Mouse (Mus musculus) liver, postnatal 0 days (tissue): ENCODE data around the gene Cyb5r1. TPM values are rescaled to one million over a fixed set of nuclear protein-coding genes. Genes with fewer than 3 reads are reported as not detected.

Source experiments
- ATAC-seq: fragments of 200-750 bp; cut with Nextera tagmentation; 2 replicates; pipeline ENCODE4 v1.8.0; 2017; ENCODE audit warnings: mild to moderate bottlenecking, moderate library complexity
- DNase-seq: peaks from one replicate; pipeline ENCODE4 v3.0.0-alpha.2; 2016
- H3K27ac ChIP-seq: fragments of 300-500 bp; sonication (generic); 2 replicates; pipeline ENCODE4 v1.5.1; 2014; ENCODE audit warnings: antibody characterized with exemption, moderate library complexity, mild to moderate bottlenecking, low read depth
- H3K27me3 ChIP-seq: fragments of 300-500 bp; sonication (generic); 2 replicates; pipeline ENCODE4 v1.6.1; 2014; ENCODE audit warnings: low read length, control low read depth, mixed read lengths; ENCODE audit not compliant: insufficient read depth
- H3K36me3 ChIP-seq: fragments of 300-500 bp; sonication (generic); replicated peaks from 2 replicates; pipeline ENCODE4 v1.6.1; 2014; ENCODE audit warnings: mild to moderate bottlenecking, control low read depth, low read length, moderate library complexity, mixed read lengths; ENCODE audit not compliant: insufficient read depth
- H3K4me1 ChIP-seq: fragments of 300-500 bp; sonication (generic); 2 replicates; pipeline ENCODE4 v1.6.1; 2014; ENCODE audit warnings: antibody characterized with exemption, mild to moderate bottlenecking, control low read depth; ENCODE audit not compliant: insufficient read depth
- H3K4me2 ChIP-seq: fragments of 300-500 bp; sonication (generic); 2 replicates; pipeline ENCODE4 v1.6.1; 2014; ENCODE audit warnings: low read depth, mild to moderate bottlenecking, low read length, moderate library complexity, mixed read lengths
- H3K4me3 ChIP-seq: fragments of 300-500 bp; sonication (generic); 2 replicates; pipeline ENCODE4 v1.5.1; 2014; ENCODE audit warnings: low read depth, low read length
- H3K9ac ChIP-seq: fragments of 300-500 bp; sonication (generic); replicated peaks from 2 replicates; pipeline ENCODE4 v1.6.1; 2014; ENCODE audit warnings: mild to moderate bottlenecking, moderate library complexity
- H3K9me3 ChIP-seq: fragments of 300-500 bp; sonication (generic); 2 replicates; pipeline ENCODE4 v1.6.1; 2016; ENCODE audit warnings: mild to moderate bottlenecking, control low read depth, low read length, mixed read lengths
- CTCF ChIP-seq: sonication (generic); IDR thresholded peaks from 2 replicates; pipeline ENCODE4 v1.5.1; 2016; ENCODE audit warnings: antibody characterized with exemption, low read depth
- EP300 ChIP-seq: IDR thresholded peaks from 2 replicates; pipeline ENCODE4 v1.6.1; 2016; ENCODE audit warnings: antibody characterized with exemption, low read depth, mild to moderate bottlenecking
- WGBS: fragments of 180-500 bp; shearing (Covaris S2); extraction: QIAGEN DNeasy Blood & Tissue Kit; methylation state at CpG from one replicate; pipeline ENCODE4 v1.1.7; 2014; ENCODE audit not compliant: insufficient replicate concordance; 5-methylcytosine and 5-hydroxymethylcytosine counted together
- polyA plus RNA-seq: library from polyadenylated mRNA; unstranded; fragments of >200 nt; fragmentation: Nextera tagmentation; extraction: Ambion mirVana; gene quantifications from 2 replicates; pipeline ENCODE4 v1.2.1, GENCODE M21; 2015

The Cyb5r1 gene
- polyA plus RNA-seq, 1 experiment from 2014 or later, result 7.7 TPM

- WGBS, result 84% methylated on average over 9 of the region's 9 CpGs
- no peak for ATAC-seq
- peaks cover 26% of the 10 kb centered on the region for H3K36me3 ChIP-seq
Observed at GRCm38 (mm10) chr1:134411706-134412629, 6.6 kb downstream of the Cyb5r1 start.

GRCm38 (mm10) chr1:134414038-134414437, 8.7 kb downstream of the Cyb5r1 start:
- no peak for ATAC-seq
- Histone ChIP-seq H3K9me3 (no peaks in the 10 kb centered on the region), H3K4me3 (no peak overlapping the region), H3K36me3 (peaks cover 13% of the 10 kb centered on the region), H3K27ac (peak overlapping the region; percentile 97), H3K4me2 (peak overlapping the region; percentile 74), H3K4me1 (peaks cover 34% of the 10 kb centered on the region), H3K9ac (no peak overlapping the region), H3K27me3 (no peaks in the 10 kb centered on the region)
- no peak for DNase-seq
- TF ChIP-seq CTCF (no peak), EP300 (no peak)
- WGBS, result 49% methylated on average over 2 of the region's 2 CpGs

More at GRCm38 (mm10) chr1:134411706-134412629, 6.6 kb downstream of the Cyb5r1 start:
- H3K27me3 ChIP-seq, result no peaks in the 10 kb centered on the region
- H3K27ac ChIP-seq, result no peak overlapping the region
- H3K4me2 ChIP-seq, result no peak overlapping the region
- TF ChIP-seq CTCF (peak; percentile 36), EP300 (no peak)
- no peaks in the 10 kb centered on the region for H3K9me3 ChIP-seq
- H3K4me3 ChIP-seq, result no peak overlapping the region
- H3K9ac ChIP-seq, result no peak overlapping the region
- peaks cover 15% of the 10 kb centered on the region for H3K4me1 ChIP-seq
- no peak for DNase-seq

GRCm38 (mm10) chr1:134414501-134415167, 9.3 kb downstream of the Cyb5r1 start:
- peak; percentile 43 for TF ChIP-seq CTCF
- TF ChIP-seq EP300, result no peak; the same call in 1 of the 2 replicates
- H3K27ac ChIP-seq, result peak overlapping the region; percentile 97
- H3K36me3 ChIP-seq, result peaks cover 7% of the 10 kb centered on the region
- H3K4me3 ChIP-seq, result peak overlapping the region; percentile 85
- no peaks in the 10 kb centered on the region for H3K27me3 ChIP-seq
- WGBS, result 14% methylated on average over 11 of the region's 11 CpGs
- H3K4me1 ChIP-seq, result peaks cover 40% of the 10 kb centered on the region
- peak overlapping the region; percentile 74 for H3K4me2 ChIP-seq
- DNase-seq, result no peak
- H3K9ac ChIP-seq, result peak overlapping the region; percentile 92
- peak; percentile 62 for ATAC-seq
- no peaks in the 10 kb centered on the region for H3K9me3 ChIP-seq

- H3K4me3 ChIP-seq, result peak within 1 kb of the TSS; percentile 85
- 2% methylated on average over 58 of the region's 77 CpGs for WGBS
- ATAC-seq, result peak; percentile 98
Observed at GRCm38 (mm10) chr1:134415168-134415831, 9.9 kb downstream of the Cyb5r1 start, which contains the start of gene Adipor1. Adipor1 (plus strand) TSS chr1:134415378.

GRCm38 (mm10) chr1:134418414-134418975, 13.1 kb downstream of the Cyb5r1 start:
- no peak for TF ChIP-seq CTCF
- no peak for TF ChIP-seq EP300
- H3K4me3 ChIP-seq, result peak overlapping the region; percentile 85
- peaks cover 9% of the 10 kb centered on the region for H3K36me3 ChIP-seq
- H3K27ac ChIP-seq, result peak overlapping the region; percentile 71
- H3K27me3 ChIP-seq, result no peaks in the 10 kb centered on the region
- no peak for DNase-seq
- H3K4me2 ChIP-seq, result peak overlapping the region; percentile 74
- 53% methylated on average over 2 of the region's 2 CpGs for WGBS
- ATAC-seq, result no peak
- peak overlapping the region; percentile 40 for H3K9ac ChIP-seq
- peaks cover 71% of the 10 kb centered on the region for H3K4me1 ChIP-seq
- no peaks in the 10 kb centered on the region for H3K9me3 ChIP-seq

More at GRCm38 (mm10) chr1:134415168-134415831, 9.9 kb downstream of the Cyb5r1 start, which contains the start of gene Adipor1:
- H3K4me2 ChIP-seq, result peak within 1 kb of the TSS; percentile 74
- H3K36me3 ChIP-seq, result peaks cover 6% of the 10 kb centered on the region
- no peaks in the 10 kb centered on the region for H3K27me3 ChIP-seq
- peak within 1 kb of the TSS; percentile 97 for H3K27ac ChIP-seq
- no peaks in the 10 kb centered on the region for H3K9me3 ChIP-seq
- no peak for TF ChIP-seq CTCF
- peak; percentile 62; the same call in 1 of the 2 replicates for TF ChIP-seq EP300
- peak within 1 kb of the TSS; percentile 92 for H3K9ac ChIP-seq
- H3K4me1 ChIP-seq, result peaks cover 47% of the 10 kb centered on the region
- DNase-seq, result peak; percentile 98
